Mouse (Mus musculus): ENCODE results near the gene Etl4.

- TF ChIP-seq CTCF (IDR thresholded peaks at IDR 0.05; ENCODE audit: low read depth, low read length) (no peak), POLR2A (IDR thresholded peaks at IDR 0.05; ENCODE audit: extremely low read depth, insufficient read depth, low read length) (no peak)
Observed at GRCm38 (mm10) chr2:20443671-20444440, 534.3 kb downstream of the Etl4 start.
